15 mouse cellular contexts compared by ENCODE assay signal in genomic region chr3:75655578-75656344, GRCm38 (mm10).
"Had no signal": no experiment of that assay in that cellular context is flagged by ENCODE, and none has a peak within 500 bp of the region (broad histone marks: within the 10 kb centered on the region; RNA-seq: fewer than 3 reads in every experiment).

No protein-coding gene starts in this region.

- H3K4me1 ChIP-seq: intestine, embryonic 15.5 days; limb, embryonic 15.5 days; liver, embryonic 12.5 days; midbrain, embryonic 10.5 days; neural tube, embryonic 12.5 days had no signal

- DNase-seq: kidney, adult 8-10 months; kidney, postnatal 25 days; lung, embryonic 14.5 days; lung, postnatal 10 days; lung, postnatal 4 days; midbrain, embryonic 14.5 days; right cerebral cortex, postnatal 14 days; thymus, postnatal 14 days had no signal

- H3K4me2 ChIP-seq: intestine, embryonic 15.5 days; limb, embryonic 15.5 days; liver, embryonic 12.5 days; lung, embryonic 14.5 days; neural tube, embryonic 12.5 days had no signal

- ATAC-seq: intestine, embryonic 15.5 days; liver, embryonic 12.5 days had no signal

- H3K36me3 ChIP-seq: intestine, embryonic 15.5 days; limb, embryonic 15.5 days; liver, embryonic 12.5 days; midbrain, embryonic 10.5 days; neural tube, embryonic 12.5 days had no signal

- H3K27ac ChIP-seq: intestine, embryonic 15.5 days; left cerebral cortex, adult 2 months; limb, embryonic 15.5 days; liver, embryonic 12.5 days; midbrain, embryonic 10.5 days; neural tube, embryonic 12.5 days; stomach, postnatal 0 days had no signal

- H3K4me3 ChIP-seq: intestine, embryonic 15.5 days; left cerebral cortex, adult 2 months; limb, embryonic 15.5 days; liver, embryonic 12.5 days; midbrain, embryonic 10.5 days; neural tube, embryonic 12.5 days had no signal

- H3K9ac ChIP-seq: intestine, embryonic 15.5 days; limb, embryonic 15.5 days; liver, embryonic 12.5 days; lung, embryonic 14.5 days; neural tube, embryonic 12.5 days had no signal

- H3K27me3 ChIP-seq: intestine, embryonic 15.5 days; limb, embryonic 15.5 days; liver, embryonic 12.5 days; neural tube, embryonic 12.5 days had no signal

- H3K9me3 ChIP-seq: intestine, embryonic 15.5 days; limb, embryonic 15.5 days; liver, embryonic 12.5 days; midbrain, embryonic 10.5 days; neural tube, embryonic 12.5 days had no signal
